Mouse (Mus musculus) CD8-positive naive resting alpha-beta T cell, adult 2 months (primary cell): ENCODE measurements around the gene Tm6sf1.

Experiments used
- DNase-seq, 2 experiments: peaks; one replicate each; pipeline ENCODE4 v3.0.0; 2022; ENCODE audit warnings: low read depth in 2 of 2, low spot score in 2 of 2

Tm6sf1 gene

GRCm38 (mm10) chr7:81849633-81850032 lies 9.2 kb upstream of the Tm6sf1 start:
- no peak for DNase-seq

- no peak for DNase-seq
These were observed 8.6 kb upstream of the Tm6sf1 start for GRCm38 (mm10) chr7:81850171-81850570.

GRCm38 (mm10) chr7:81851706-81852105 lies 7.1 kb upstream of the Tm6sf1 start:
- DNase-seq: no peak

- peak; percentile 36 to 53 for DNase-seq
These were observed 4.1 kb upstream of the Tm6sf1 start for GRCm38 (mm10) chr7:81854568-81855307.

- DNase-seq: no peak
These were observed 3.1 kb upstream of the Tm6sf1 start, which contains the start of gene Gm10160 for GRCm38 (mm10) chr7:81855694-81856093. Gm10160 (minus strand) TSS chr7:81855794.

- no peak for DNase-seq
These were observed 2.6 kb upstream of the Tm6sf1 start for GRCm38 (mm10) chr7:81856221-81856620.

GRCm38 (mm10) chr7:81858236-81858635 lies 565 bp upstream of the Tm6sf1 start:
- no peak for DNase-seq

GRCm38 (mm10) chr7:81860071-81860470 lies 1.3 kb downstream of the Tm6sf1 start:
- DNase-seq: no peak

- DNase-seq: no peak
These were observed 2.2 kb downstream of the Tm6sf1 start for GRCm38 (mm10) chr7:81860996-81861395.

GRCm38 (mm10) chr7:81861461-81861860 lies 2.7 kb downstream of the Tm6sf1 start:
- DNase-seq: no peak

GRCm38 (mm10) chr7:81861921-81862320 lies 3.1 kb downstream of the Tm6sf1 start:
- no peak for DNase-seq

GRCm38 (mm10) chr7:81862587-81863583 lies 4.1 kb downstream of the Tm6sf1 start:
- peak; percentile 60 to 68 for DNase-seq

GRCm38 (mm10) chr7:81864552-81864951 lies 5.8 kb downstream of the Tm6sf1 start:
- no peak for DNase-seq

- no peak for DNase-seq
These were observed 7.1 kb downstream of the Tm6sf1 start for GRCm38 (mm10) chr7:81865937-81866336.

GRCm38 (mm10) chr7:81867231-81867930 lies 8.6 kb downstream of the Tm6sf1 start:
- no peak for DNase-seq

GRCm38 (mm10) chr7:81868158-81868557 lies 9.4 kb downstream of the Tm6sf1 start:
- peak; percentile 59 to 71 for DNase-seq

GRCm38 (mm10) chr7:81872493-81873013 lies 13.8 kb downstream of the Tm6sf1 start:
- DNase-seq: no peak

GRCm38 (mm10) chr7:81873807-81874206 lies 15.0 kb downstream of the Tm6sf1 start:
- no peak for DNase-seq

- DNase-seq: no peak
These were observed 15.8 kb downstream of the Tm6sf1 start for GRCm38 (mm10) chr7:81874636-81875035.

GRCm38 (mm10) chr7:81875372-81875771 lies 16.6 kb downstream of the Tm6sf1 start:
- no peak for DNase-seq

- no peak for DNase-seq
These were observed 21.5 kb downstream of the Tm6sf1 start for GRCm38 (mm10) chr7:81880286-81880685.
